Comparison of ENCODE assay signal across 18 mouse cellular contexts in the genomic region with DNA sequence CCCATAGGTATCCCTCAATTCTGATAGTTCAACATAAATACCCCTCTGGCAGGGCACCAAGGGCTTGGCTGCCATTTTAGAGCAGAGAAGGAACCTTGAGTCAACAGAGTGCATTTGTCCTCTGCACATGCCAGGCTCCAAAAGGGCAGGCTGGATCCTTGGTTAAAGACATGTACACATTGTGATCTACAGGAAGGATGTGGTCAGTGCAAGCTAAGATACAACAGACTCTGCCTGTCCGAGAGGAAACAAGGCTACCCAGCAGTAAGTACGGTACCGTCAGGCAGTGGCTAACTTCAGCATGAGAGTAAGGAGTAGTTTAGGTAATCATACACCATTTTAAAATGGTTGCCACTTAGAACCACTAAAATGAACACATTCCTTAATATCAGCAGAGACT.
DNase-seq lines count a peak whose midpoint lies in the region; ATAC-seq and TF ChIP-seq lines count a peak whose summit lies in the region.
"Had no signal": no experiment of that assay in that cellular context is flagged by ENCODE, and none has a peak within 500 bp of the region (broad histone marks: within the 10 kb centered on the region; RNA-seq: fewer than 3 reads in every experiment).

No protein-coding gene starts in this region.

- peaks cover 18% of the 10 kb centered on the region for H3K4me1 ChIP-seq in olfactory bulb, adult 2 months (ENCODE audit: control insufficient read depth, insufficient read depth, low read length)
- H3K4me1 ChIP-seq in embryonic facial prominence, embryonic 10.5 days = peaks cover 9% of the 10 kb centered on the region; the same call in 1 of the 2 replicates
- H3K4me1 ChIP-seq: heart, embryonic 12.5 days; hindbrain, embryonic 12.5 days had no signal

- H3K36me3 ChIP-seq in embryonic facial prominence, embryonic 10.5 days (replicated peaks) = no peaks in the 10 kb centered on the region
- H3K36me3 ChIP-seq: heart, embryonic 12.5 days; hindbrain, embryonic 12.5 days had no signal

- peak; percentile 52; the same call in 1 of the 2 replicates for ATAC-seq in megakaryocyte, adult 5-6 weeks (ENCODE audit: poor library complexity, severe bottlenecking)
- ATAC-seq: forebrain, embryonic 13.5 days; forebrain, postnatal 0 days; hindbrain, postnatal 0 days had no signal

- no peak overlapping the region for H3K4me3 ChIP-seq in olfactory bulb, adult 2 months (ENCODE audit: insufficient read depth, low read depth, low read length)
- H3K4me3 ChIP-seq in embryonic facial prominence, embryonic 10.5 days = no peak overlapping the region
- H3K4me3 ChIP-seq: forebrain, embryonic 13.5 days; gastrocnemius, adult 2 months; heart, embryonic 12.5 days; hindbrain, embryonic 12.5 days had no signal

- peak overlapping the region; percentile 20; the same call in 1 of the 2 replicates for H3K27ac ChIP-seq in olfactory bulb, adult 2 months (ENCODE audit: insufficient read depth, low read depth, low read length)
- H3K27ac ChIP-seq in embryonic facial prominence, embryonic 10.5 days (replicated peaks) = no peak overlapping the region
- H3K27ac ChIP-seq: forebrain, embryonic 13.5 days; gastrocnemius, adult 2 months; hindbrain, embryonic 12.5 days; hindbrain, postnatal 0 days had no signal

- H3K9me3 ChIP-seq in embryonic facial prominence, embryonic 10.5 days = no peaks in the 10 kb centered on the region
- H3K9me3 ChIP-seq: forebrain, embryonic 13.5 days; heart, embryonic 12.5 days; hindbrain, embryonic 12.5 days had no signal

- TF ChIP-seq CTCF in olfactory bulb, adult 2 months (IDR thresholded peaks at IDR 0.05; ENCODE audit: insufficient read depth, low read depth, low read length) = no peak

- no peak for TF ChIP-seq POLR2A in olfactory bulb, adult 2 months (IDR thresholded peaks at IDR 0.05; ENCODE audit: insufficient read depth, low read depth, low read length)

- peak; percentile 87 for DNase-seq in 416B (ENCODE audit: low read depth)
- DNase-seq in c-Kit-positive CD71-negative TER-119-negative erythroid progenitor cells, embryonic 14.5 days (ENCODE audit: low read depth) = peak; percentile 6
- DNase-seq in embryonic facial prominence, embryonic 10.5 days (ENCODE audit: low spot score) = no peak
- DNase-seq in frontal cortex, postnatal 25 days (ENCODE audit: low spot score in 2 of 2) = no peak
- DNase-seq: adrenal gland, adult 8-10 months; cerebellum, adult 11 months; cerebellum, adult 8-10 months; forebrain, postnatal 0 days; gastrocnemius, adult 2 months; gastrocnemius, postnatal 25 days; heart, adult 18-20 months; heart, postnatal 36 days had no signal

- no peaks in the 10 kb centered on the region for H3K27me3 ChIP-seq in embryonic facial prominence, embryonic 10.5 days (replicated peaks; ENCODE audit: low read depth, poor library complexity, severe bottlenecking)
- H3K27me3 ChIP-seq: forebrain, embryonic 13.5 days; heart, embryonic 12.5 days; hindbrain, embryonic 12.5 days had no signal

- 74% methylated on average over 3 of the region's 3 CpGs for WGBS in olfactory bulb, adult 2 months
- 83% methylated on average over 3 of the region's 3 CpGs for WGBS in embryonic facial prominence, embryonic 10.5 days

Comparison
In these comparisons a context has a peak if more than half of its experiments do, and no peak if none do; other contexts are left out.
1. DNase-seq: peak in 416B (single experiment) and c-Kit-positive CD71-negative TER-119-negative erythroid progenitor cells, embryonic 14.5 days (single experiment); none in embryonic facial prominence, embryonic 10.5 days (single experiment) and frontal cortex, postnatal 25 days (0 of 2).